Mouse (Mus musculus) heart, postnatal 4 days (tissue): ENCODE measurements around the gene Vezt. TPM values are rescaled to one million over a fixed set of nuclear protein-coding genes. Genes with fewer than 3 reads are reported as not detected.

Experiments
- DNase-seq: peaks from one replicate; pipeline ENCODE4 v3.0.0; 2021
- total RNA-seq, 2 experiments: library from RNA; stranded (reverse); gene quantifications; 2 replicates each; pipeline ENCODE4 v1.2.3; 2021

Gene Vezt
- total RNA-seq = 10 to 100 TPM; 45.3 to 46.4 TPM

DNA sequence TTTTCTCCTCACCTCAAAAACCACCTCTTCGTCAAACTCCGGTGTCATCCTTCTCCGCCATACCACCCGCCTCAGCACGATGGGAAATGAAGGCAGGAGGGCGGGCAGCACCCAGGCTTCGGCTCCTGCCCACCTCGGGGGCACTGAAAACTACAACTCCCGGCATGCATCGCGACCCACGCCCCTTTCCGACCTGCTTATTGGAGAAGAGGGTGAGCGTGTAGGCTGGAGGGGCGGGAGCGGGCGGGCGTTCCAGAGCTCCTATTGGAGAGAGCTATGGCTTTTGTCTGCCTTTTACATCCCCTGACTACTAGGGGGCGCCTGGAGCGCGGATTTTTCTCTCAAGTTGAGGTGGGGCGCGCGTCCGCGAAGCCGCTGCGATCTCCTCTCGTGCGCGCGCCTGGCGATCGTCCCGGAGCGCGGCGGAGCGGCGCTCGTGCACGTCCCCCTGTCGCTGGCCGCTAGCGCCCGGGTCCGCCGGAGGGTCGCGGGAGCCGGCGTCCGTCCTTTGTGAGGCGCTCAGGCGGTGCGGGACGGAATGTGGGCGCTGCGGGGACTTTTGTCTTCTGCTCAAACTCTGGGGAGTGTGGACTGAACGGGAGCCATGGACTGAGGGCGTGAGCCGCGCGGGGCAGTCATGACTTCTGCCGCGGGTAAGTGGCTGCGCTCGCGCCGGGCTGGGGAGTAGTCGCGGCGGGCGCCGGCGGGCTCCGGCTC is at the start of gene Vezt, which contains the start of gene Fgd6:
Gene Vezt (minus strand): TSS at position 160 of the 717 bp plus-strand sequence.
Gene Fgd6 (plus strand): TSS at position 344 of the 717 bp plus-strand sequence.
- peak; percentile 99 for DNase-seq

- DNase-seq = no peak
Observed at GRCm38 (mm10) chr10:94082040-94082734, 46.6 kb upstream of the Vezt start.

DNA sequence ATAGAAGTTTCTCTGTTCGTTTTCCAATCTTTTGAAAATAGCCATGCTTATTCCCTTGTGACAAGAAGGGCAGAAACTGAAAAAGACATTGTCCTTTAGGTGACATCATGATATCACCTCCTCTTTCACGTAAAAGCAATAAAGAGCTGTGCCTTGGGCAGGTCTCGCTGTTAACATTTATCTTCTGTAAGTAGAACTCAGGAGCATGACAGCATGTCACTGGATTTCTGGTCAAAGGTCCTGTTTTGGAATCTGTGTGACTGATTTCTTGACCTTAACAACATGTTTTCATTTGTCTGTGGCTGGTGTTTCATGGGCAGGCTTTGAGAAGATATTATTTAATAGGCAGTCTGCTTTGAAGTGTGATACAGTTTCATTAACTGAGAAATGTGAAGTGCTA is 45.1 kb upstream of the Vezt start:
- no peak for DNase-seq

- DNase-seq = no peak
Observed at GRCm38 (mm10) chr10:94076966-94077825, 41.6 kb upstream of the Vezt start.

DNA sequence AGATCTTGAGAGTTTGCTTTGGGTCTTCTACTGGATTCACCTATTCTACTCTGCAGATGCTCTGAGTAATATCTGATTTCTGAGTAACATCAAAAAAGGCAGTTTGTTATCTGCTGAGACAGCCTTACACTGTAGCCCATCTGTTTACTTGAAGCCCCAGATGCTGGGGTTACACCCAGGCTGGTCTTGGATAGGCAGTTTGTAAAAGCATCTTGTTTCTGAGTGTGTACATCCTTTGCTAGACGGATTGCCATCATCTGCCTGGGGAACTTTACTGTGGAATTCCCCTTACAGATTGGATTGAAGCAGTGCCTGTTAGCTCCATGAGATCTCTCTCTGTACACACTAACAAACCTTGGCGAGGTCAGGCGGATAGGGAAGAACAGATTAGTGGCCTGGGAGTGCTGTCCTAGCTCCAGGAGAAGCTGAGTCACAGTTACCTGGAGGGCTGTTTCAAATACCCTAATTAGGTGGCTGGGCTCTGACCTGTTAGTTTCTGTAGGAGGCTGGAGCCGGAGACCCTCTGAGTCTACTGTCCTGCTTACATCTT is 37.4 kb upstream of the Vezt start:
- DNase-seq = no peak

- DNase-seq = peak; percentile 71
Observed at GRCm38 (mm10) chr10:94072261-94072915, 36.8 kb upstream of the Vezt start.

DNA sequence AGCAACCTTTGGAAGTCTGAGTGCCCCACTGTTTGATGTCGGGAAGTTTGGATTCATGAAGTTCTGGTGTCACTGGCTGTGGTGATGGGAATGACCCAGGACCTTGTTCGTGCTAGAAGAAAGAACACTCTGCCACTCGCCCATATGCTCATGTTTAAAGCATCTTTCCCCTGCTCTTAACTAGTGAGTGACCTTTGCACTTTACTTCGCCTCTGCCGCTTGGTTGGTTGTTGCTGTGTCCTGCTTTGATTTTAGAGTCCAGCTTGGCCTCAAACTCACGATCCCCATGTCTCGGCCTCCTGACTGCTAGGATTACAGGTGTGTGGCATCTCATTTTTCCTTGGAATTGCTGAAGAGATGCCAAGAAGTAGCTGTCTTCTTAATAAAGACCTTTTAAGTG is 36.0 kb upstream of the Vezt start:
- DNase-seq = no peak

DNA sequence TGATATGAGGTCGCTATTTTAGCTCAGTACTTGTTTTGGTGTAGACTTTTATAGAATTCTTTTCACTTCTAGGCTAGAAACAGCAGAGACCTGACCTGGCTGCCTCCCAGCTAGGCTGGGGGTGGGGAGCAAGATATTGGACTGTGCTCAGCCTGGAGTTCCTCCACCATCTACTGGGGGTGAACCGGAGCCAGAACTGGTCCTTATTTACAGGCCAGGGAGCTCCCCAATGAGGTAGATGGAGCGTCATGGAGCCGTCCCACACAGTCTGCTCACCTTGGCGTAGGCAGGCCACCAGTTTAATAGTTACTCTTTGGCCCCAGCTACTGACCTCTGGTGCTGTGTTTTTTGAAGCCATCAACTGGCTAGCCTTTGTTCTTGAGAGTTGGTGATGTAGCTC is 33.1 kb upstream of the Vezt start:
- DNase-seq = peak; percentile 51

DNA sequence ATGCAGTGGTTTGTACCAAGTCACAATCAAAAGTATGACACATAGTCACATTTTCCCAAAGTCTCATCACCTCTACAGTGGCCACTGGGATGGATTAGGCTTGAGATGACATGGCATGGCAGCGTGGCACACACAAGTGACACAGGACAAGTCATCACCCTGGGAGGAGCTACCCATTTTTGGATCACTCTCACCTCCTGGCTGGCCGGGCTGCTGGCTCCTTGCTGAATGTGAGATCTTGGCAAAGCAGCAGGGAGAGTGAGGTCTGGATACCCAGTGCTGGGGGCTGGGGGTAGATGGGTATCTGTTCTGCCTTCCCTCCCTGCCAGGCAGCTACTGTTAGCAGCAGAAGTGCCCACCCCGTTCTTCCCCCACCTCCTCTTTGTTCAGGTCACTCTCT is 31.3 kb upstream of the Vezt start:
- DNase-seq = no peak

DNA sequence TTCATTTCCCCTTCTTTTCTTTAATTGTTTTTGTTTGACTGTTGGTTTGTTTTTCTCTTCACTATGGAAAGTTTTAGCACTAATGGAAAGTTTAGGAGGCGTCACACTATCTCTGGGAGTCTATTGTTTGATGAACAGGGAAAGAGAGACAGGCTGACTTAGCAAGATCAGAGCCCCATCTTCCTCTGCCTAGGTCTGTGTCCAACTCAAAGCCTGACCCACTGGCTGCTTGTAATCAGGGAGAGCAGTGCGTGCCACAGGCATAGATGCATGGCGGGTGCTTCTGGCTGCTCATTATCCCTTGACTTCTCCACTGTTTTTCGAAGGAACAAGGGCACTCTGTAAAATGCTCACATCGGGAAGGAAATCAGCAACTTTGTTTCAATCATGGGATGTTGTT is 26.7 kb upstream of the Vezt start:
- no peak for DNase-seq

GRCm38 (mm10) chr10:94060190-94060589 is 24.6 kb upstream of the Vezt start:
- DNase-seq = no peak

GRCm38 (mm10) chr10:94059618-94060055 is 24.0 kb upstream of the Vezt start:
- DNase-seq = no peak

GRCm38 (mm10) chr10:94056487-94056886 is 20.9 kb upstream of the Vezt start:
- DNase-seq = no peak

DNA sequence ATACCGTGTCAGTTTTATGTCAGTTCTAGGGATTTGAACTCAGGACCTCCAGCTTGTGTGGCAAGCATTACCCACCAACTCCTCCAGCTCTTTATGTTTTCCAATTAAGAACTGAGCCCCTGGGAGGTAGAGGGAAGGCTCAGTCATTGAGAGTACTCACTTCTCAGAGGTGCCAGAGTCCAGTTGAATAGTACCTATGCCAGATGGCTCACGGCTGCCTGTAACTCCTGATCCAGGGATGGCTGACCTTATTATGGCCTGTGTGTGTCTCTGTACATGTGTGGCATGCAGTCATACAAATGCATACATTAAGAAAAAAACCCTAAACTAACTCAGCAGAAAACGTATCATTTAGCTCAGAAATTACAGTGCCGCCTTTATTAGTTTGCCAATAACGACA is 15.1 kb upstream of the Vezt start:
- no peak for DNase-seq

DNA sequence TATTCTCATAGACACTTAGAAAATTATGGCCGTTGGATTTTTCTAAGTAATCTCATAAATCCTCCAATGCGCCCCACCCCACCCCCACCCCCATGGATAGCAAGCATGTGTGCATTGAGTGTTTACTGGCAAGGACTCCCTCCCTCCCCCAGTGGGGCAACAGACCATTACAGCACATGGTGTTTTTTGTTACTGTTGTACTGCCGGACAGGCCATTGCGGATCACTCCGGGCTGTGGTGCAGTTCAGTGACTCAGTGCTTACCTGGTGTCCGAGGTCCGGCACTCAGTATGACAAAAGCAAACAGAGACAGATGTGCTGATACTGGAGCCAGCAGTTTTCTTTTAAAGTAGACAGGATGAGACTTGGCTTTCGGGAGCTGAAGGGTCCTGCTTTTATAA is 13.5 kb upstream of the Vezt start:
- DNase-seq = no peak

DNA sequence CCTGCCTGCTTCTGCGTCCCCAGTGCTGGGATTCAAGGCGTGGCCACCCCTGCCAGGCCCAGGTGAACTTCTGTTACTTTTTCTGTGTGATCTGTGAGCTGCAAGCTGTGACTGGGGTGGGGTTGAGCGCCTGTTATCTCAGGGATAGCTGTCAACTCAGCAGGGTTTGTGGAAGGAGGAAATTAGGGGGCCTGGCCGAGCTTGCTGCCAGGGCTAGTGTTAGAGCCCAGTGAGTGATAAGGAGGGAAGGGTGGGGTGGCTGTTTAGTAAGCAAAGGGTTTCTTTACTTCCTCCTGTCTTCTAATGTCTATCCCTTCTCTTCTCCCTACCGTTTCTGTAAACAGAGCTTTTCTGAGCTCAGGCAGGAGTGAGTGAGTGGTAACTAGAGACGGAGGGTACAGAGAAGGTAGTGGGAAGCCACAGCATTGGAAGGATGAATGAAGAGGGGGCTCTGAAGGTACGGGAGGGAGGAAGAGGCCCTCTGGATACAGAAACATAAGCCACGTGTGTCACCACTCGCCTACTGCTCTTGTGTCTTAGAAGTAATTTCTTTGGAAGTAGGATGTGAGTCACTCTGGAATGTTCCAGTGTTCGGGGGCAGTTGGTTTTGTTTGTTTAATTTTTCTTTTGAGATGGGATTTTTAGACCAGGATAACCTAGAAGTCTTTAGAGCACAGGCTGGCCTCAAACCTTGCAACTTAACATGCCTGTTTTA is 12.4 kb upstream of the Vezt start:
- no peak for DNase-seq

GRCm38 (mm10) chr10:94047024-94047423 is 11.4 kb upstream of the Vezt start:
- DNase-seq = no peak

GRCm38 (mm10) chr10:94045301-94045700 is 9.7 kb upstream of the Vezt start:
- DNase-seq = no peak

GRCm38 (mm10) chr10:94043908-94044307 is 8.3 kb upstream of the Vezt start:
- DNase-seq = no peak

- no peak for DNase-seq
Observed at GRCm38 (mm10) chr10:94038366-94039260, 3.0 kb upstream of the Vezt start.
